Mouse (Mus musculus) right cerebral cortex, adult 18-20 months (tissue): ENCODE measurements around the gene Thy1.

ENCODE experiments used
- DNase-seq: peaks from one replicate; pipeline ENCODE4 v3.0.0; 2022; ENCODE audit warnings: mixed read lengths

The Thy1 gene

DNA sequence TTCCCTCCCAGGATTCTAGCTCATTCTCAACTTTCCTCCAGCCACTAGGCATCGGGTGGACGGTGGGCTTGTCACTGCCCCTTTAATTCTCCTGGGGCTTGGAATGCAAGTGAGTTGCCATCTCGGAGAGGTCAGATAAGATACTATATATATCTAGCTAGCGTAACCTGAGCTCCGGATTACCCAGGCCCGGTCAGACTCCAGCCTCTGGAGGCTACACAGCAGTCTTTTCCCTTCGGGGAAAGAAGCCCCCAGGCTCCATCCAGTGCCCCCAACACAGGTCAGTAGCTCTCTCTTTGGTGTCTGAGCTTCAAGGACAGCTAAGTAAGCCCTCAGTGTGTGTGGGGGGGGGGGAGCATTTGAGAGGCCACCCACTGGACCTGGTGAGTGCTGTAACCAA, 26.1 kb downstream of the Thy1 start:
- DNase-seq = no peak

DNA sequence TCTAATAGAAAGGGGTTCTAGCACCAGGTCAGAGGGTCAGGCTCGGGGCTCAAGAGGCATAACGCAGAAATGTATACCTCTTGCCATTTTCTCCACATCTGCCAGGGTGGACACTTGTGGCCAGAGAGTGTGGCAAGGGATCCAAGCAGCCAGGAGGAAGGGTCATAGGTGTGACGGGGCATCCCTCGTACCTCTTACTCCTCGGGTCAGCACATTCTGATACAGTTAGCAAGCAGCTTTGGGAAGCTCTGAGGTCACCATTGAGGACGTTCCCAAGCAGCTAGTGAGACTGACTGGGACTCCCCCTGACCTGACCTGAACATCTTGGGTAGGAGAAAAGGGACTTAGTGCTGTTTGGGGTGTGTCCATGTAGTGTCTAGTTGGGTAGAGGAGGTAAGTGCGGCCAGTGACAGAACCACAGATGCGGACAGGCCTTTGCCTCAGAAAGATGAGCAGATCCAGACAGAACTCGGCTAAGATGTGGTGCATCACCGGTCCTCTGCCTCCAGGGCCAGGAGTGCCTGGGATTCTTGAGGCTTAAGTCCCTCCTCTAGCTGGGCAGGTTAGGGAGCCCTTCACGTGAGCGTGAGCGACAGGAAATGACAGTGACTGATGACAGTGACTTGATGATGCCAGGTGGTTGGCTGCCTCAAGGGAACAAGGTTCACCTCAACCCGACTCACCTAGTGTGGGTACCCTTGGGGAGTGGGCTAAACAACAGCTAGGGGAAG, 27.1 kb downstream of the Thy1 start:
- DNase-seq = no peak

DNA sequence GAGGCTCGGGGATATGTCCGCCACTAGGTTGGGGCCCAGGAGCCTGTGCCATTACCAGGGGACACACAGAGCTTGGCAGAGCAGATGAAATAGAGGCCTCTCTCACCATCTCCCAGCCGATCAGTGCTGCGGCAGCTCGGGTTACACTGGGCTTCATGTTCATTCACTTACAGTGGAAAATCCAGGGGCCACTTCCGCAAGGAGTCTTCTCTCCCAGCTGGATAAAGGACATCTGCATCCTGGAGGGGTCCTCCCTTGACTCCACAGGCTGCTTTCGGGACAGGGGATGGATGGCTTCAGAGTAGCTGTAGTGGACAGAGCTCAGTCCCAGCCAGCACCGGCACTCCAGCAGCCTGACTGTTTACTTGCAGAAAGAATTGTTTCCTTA, 27.7 kb downstream of the Thy1 start:
- DNase-seq = no peak

DNA sequence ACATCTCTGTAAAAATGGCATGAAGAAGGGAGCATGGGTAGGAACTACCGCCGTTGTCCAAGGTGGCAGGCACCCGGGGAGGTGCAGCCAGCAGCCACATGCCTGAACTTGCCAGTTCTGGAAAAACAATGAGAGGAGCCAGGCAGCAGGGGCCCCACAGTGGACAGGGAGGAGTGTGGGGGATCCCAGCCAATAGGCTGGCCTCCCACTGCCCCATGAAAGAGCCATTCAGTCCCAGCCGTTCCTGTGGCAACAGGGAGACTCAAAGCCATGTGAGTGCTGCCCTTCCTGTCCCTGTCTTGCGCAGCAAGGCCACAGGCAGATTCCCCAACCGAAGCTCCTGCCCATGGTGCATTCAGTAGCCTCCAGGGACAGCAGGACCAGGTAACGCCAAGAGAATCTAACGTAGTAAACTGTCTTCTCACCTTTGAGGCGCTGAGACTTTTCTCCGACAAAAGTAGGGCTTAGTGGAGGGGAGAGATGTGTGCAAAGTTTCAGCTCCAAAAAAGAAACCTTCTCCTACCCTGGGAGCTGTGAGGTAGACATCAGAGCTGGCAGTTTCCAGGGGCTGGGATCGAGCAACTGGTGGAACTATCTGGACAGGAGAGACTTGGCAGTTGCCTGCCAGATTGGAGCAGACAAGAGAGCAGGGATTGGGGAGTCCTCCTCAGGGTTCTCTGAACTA, 28.9 kb downstream of the Thy1 start:
- peak; percentile 73 for DNase-seq

DNA sequence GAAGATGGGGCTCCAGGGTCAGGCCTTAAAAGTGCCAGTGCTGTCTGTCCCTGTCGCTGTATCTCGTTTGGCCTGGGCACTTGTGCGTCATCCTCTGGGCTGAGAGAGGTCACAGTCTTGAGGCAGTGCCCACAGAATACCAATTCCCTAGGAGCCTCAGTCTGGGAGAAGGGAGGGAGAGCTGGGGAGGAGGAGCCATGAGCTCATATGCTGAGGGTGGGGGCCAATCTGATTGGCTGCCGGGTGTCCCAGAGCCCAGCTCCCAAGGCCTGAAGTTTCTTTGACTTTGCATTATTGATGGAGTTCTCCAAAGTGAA, 29.4 kb downstream of the Thy1 start:
- DNase-seq = peak; percentile 60

DNA sequence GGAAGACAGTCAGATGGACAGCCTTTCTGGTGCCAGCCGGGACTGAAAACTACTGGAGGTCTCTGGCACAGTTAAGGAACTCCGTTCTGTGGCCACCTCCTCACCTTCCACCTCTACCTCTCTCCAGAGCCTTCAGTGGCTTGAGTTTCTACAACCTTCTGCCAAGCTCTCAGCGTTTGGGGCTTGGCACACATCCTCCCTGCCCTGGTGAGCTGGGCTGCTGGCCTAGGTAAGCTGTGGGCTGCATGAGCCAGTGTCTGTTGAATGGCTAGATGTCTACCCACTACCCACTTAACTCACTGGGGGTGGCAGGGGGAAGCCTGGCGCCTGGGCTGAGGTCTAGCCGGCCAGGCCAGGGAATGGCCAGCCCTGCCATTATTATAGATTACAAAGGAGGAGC, 29.9 kb downstream of the Thy1 start:
- peak; percentile 11 for DNase-seq

DNA sequence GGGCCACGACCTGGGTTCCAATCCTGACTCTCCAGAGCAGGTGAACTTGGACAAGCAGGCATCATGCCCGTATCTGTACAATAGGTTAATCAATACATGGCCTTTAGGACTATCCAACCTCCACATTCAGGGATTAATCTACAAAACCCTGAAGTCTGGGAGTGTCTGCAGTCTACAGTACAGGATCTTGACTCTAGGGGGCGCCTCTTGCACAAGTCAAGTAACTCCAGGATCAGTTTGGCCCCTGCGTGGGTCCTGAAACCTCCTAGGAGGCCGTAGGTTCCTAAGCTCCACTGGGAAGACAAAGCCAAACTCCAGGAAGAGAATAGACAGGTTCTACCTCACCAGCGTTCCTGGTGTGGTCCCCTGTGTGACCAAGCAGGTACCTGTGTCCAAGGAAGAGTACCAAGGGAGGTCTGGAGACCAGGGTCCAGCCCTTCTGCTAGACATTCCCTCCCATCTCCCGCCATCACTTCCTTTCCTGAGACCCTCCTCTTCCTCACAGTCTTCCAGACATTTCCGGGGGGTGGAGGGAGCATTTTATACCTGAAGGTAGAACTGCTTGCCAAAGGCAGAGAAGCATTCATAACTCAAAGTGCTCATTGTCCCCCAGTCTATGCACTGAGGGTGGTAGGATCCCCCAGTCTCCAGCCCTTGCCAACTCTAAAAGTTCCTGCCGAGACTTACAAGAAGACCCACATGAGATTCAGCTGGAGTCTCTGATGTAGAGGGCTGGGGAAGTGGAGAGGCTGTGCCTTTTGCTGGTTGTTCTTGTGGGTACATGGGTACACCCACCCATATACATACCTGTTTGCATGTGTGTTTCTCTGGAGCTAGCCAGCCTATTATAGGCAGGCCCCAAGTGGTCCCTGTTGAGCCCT, 31.5 kb downstream of the Thy1 start:
- DNase-seq = no peak

DNA sequence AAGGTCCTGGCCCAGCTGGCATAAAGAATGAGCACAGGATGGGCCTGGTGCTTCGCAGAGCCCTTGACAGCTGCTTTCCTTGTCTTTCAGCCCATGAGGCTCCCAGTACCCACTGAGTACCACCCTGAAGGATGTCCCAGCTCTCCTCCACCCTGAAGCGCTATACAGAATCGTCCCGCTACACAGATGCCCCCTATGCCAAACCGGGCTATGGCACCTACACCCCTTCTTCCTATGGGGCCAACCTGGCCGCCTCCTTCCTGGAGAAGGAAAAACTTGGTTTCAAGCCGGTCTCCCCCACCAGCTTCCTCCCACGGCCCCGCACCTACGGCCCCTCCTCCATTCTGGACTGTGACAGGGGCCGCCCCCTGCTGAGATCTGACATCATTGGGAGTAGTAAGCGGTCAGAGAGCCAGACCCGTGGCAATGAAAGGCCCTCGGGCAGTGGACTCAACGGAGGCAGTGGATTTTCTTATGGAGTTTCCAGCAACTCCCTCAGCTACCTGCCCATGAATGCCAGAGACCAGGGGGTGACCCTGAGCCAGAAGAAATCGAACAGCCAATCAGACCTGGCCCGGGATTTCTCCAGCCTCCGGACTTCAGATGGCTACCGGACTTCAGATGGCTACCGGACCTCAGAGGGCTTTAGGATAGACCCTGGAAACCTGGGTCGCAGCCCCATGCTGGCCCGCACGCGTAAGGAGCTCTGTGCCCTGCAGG, 32.3 kb downstream of the Thy1 start:
- DNase-seq = no peak

DNA sequence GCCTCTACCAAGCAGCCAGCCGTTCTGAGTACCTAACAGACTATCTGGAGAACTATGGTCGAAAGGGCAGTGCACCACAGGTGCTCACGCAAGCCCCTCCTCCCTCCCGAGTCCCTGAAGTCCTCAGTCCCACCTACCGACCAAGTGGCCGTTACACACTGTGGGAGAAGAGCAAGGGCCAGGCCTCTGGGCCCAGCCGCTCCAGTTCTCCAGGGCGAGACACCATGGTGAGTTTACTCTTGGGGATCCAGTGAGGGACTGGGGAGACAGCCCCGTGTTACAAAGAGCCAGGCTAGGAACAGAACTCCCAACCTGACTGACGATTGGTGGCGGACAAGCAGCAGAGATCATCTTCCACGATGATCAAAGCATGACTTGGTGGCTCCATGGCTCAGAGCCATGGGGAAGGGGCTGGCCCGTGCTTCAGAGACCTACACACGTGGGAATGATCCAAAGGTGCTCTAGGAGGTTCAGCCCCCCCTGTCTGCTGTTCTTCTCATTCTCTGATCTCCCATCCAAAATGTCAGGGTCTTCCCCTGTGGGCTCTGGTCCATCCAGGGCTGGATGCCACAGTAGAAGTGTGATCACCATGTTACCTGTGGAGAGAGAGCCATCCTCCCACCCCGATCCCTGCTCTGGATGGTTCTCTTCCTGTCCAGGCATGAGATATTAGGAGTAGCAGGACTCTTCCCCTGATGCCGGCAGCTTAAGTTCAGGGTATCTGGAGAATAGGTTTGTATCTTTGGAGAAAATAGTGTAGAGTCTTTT, 33.0 kb downstream of the Thy1 start:
- no peak for DNase-seq

DNA sequence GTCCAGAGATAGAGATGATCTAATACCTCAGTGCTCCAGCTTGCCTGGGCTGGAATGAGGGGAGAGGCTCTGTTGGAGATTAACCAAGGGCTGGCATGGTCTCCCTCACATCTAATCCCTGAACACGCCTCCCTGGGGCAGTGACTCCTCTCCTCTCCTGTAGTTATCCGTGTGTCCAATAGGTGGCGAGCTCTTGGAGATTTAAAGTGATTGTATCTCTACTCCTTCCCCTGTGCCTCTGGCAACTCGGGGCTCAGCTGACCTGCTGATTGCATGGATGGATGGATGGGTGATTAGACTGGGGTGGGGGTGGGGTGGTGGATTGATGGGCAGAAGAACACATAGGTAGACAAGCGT, 33.6 kb downstream of the Thy1 start:
- DNase-seq = peak; percentile 70

DNA sequence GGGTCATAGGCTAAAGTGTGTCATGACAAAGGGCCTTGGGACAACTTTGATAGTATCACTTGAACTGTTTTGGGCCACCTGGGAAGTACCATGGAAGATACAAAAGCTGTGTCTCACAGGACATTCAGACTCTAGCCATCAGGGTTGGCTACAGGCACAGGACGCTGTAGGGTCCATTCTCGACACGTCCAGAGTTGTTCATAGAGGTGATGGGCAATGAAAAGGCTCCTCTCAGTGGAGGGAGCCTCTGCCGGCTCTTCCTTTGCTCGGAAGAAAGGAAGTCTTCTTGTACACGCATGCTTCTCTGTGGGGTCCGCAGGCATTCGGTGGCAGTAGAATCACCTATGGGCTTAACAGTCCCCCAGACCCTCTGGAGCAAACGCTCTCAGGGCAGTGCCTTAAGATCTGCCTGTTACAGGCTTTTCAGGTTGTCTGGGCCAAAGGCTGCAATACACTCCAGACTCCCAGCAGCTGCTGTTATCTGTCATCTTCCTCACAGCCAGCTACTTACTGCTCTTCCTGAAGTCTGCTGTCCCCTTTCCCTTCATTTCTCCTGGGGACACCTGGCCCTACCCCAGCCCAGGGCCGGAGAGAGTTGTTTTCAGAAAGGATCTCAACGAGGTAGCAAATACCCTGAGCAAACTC, 34.2 kb downstream of the Thy1 start:
- DNase-seq = no peak

DNA sequence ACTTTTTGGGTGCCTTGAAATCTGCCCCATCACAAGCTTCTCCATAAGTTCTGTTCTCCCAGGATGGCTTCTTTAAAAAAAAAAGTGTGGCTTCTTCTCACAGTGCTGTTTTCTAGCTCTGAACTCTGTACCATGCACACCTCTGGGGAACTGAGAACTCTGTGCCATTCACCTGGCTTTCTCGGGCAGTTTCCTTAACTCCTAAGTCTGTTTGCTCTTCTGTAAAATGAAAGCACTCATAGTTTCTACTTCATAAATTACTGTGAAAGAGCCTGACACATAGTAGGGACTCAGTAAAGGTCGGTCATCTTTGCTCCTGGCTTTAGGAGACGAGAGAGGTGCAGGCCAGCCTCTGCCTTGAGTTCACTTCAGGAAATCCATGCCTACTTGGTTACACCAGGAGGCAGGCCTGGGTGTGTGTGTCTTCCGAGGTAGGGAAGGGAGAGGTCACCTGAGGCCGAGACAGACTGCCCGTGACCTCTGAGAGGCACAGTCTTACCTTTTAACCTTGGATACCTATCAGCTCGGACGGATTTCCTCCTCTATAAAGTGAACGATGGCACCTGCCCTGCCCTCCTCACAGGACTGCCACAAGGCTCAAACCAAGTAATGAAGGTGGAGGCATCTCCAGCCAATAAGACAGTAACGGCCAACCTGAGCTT, 35.1 kb downstream of the Thy1 start:
- DNase-seq = no peak

DNA sequence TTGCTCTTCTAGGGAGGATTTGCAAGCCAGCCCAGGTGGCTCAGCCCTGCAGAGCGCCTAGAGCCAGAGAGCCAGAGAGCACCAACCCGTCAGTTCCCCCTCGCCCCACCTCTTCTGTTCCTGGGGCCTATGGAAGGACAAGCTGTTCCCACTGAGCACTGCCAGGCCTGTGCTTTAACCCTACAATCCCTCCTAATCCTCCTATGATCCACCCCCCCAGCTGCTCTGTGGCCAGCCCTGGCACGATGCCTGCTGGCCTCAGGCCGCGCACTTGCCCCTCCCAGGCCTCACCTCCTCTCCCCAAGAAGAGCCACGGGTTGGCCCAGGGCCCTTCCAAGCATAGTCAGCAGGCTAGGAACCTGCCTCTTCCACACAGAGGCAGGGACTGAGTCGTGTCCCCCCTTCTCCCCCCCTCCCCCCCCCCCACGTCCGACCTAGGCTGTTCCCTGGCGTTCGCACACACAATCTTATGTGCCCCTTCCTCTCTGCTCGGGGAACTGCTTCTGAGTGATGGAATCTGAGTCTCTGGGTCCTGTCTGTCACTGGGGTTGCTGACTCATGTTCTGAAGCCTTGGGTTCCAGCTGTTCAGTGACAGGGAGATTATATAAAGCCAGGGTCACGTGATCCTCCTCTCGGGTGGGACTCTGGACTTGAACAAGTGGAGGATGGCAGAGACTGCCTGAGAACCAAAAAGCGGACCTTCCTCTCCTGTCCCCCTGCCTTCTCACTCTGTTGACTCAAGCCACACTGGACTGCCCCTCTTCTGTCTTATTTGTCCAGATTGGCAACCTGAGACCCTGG, 36.0 kb downstream of the Thy1 start:
- DNase-seq = peak; percentile 72

DNA sequence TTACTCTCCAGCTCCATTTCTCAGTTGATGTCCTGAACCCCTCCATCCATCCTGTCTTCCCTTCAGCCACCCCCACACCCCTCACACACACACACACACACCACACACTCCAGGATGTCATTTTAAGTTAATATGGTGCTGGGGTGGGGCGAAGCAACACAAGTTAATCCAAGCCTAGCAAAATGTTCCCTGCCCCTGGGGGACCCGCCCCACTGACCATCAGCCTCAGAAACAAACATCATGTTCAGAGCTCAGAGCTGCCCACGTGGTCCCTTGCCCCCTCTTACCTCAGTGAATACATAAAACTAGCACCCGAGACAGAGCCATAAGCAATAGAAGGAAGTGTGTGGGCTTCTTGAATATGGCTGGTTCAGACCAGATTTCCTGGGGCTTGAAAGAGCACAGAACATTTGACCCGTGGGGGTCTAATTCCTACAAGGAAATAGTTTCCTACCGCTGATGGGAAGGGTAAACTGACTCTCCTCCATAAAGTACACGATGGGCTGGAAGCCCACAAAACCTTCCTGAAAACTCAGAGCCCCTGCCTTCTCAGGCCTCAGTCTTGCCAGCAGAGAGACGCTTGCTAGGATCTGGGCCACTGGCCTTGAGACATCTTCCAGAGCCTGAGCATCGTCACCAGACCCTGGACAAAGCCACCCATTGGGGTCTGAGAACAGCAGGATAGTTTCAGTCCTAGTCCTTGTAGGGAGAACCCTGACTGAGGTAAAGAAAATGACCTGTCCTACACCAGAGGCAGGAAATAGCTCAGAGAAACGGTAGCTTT, 37.0 kb downstream of the Thy1 start:
- DNase-seq = no peak

DNA sequence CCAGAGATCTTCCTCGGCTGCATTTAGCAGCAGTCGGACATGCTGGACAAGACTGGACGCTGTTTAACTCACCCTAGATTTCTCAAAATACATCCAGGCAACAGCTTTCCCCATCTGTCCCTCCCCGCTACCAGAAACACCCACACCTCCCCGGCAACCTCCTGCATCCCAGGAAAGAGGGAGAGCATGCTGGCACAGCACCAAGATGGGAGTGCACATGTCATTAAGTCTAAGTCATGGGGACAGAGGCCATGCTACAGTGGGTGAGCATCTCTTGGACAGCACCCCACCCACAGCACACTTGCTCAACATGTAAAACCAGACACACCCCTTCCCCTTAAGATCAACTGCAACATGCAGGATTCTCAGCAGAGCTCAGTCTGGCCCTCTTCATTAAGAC, 37.8 kb downstream of the Thy1 start:
- DNase-seq = peak; percentile 74

DNA sequence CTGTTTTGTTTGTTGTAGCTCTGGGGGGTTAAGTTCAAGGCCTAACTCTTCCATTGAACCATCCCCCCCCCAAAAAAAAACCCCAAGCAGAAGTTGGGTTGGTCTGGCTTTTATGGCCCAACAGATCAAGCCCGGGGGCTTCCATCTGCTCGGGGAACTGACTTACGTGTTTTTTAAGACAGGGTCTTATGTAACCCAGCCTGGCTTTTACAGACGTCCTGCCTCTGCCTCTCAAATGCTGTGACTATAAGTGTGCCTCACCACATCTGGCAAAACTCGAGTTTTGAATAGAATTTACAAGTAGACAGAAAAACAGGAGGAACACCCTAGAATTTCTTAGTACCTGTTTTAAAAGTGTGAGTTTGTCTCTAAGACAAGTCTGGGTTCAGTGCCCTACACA, 38.4 kb downstream of the Thy1 start:
- no peak for DNase-seq

DNA sequence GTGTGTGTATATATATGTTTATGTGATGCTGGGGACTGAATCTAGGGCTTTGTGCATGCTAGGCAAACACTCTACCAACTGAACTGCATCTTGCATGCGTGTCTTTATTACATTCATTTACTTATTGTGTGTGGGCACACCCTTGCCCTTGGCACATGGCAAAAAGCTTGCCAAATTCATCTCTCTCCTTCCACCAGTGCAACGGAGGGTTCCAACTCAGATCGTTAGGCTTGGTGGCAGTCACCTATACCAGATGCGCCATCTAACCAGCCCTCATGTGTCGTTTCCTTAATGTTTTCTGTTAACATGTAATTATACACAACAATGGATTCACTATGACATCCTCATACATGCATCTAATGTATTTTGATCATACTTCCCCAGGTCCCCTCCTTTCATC, 39.1 kb downstream of the Thy1 start:
- DNase-seq = no peak

DNA sequence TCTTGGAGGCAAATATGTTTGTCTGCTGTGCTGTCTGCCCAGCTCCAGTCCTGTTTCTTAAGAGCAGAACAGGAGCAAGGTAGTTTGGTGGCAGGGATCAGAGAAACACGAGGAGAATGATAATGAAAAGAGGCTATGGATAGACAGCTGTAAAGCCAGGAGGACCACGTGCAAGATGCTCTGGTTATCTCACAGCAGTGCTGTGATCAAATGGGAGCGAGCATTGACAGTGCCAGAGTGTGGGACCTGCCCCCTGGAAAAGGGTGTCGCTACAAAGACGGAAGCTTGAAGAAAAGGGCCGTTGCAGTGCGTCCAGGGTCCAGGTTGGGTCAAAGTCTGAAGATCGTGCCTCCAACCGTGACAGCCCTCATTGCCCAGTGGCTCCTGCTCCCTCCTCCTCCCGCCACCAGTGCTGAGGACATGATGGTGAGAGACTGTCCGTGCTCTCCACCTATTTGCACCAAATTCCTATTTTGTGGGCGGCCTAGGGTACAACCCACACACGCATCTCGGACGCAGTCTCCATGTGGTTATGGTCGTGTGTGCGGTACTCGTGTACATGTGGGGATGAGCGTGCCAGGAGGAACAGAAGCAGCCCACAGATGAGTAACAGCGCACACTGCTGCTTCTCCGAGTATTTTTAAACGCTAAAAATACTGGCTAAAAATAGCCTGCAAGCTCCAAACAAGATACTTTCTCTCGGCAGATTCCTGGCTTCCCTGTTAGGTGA, 40.4 kb downstream of the Thy1 start:
- peak; percentile 85 for DNase-seq

DNA sequence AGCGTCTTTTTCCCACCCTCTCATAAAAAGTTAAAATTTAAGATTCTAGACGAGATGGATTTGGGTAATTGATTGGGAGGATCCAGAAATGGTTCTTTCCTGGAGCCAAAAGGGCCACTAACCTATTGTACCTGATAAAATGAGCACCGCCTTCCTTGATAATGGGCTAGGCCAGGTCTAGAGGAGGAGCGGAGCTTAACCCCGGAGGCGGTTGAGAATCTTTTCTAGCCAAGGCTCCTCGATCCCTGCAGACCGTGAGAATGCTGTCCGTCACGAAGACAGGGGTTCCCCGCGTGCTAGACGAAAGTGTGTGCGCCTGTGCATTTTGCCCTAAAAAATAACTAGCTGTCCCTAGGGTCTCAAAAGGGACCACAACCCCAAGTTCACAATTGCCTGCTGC, 41.1 kb downstream of the Thy1 start:
- no peak for DNase-seq
